Mouse (Mus musculus): ENCODE data around the gene P2ry13.
A peak's percentile ranks its signal among the peaks of the same experiment; 100 is the strongest.

P2ry13 gene

GRCm38 (mm10) chr3:59203802-59204520, 6.7 kb downstream of the P2ry13 start:
- DNase-seq (ENCODE audit: inconsistent age in 2 of 2, low spot score in 1 of 2), result no peak

- DNase-seq (ENCODE audit: inconsistent age in 2 of 2, low spot score in 1 of 2), result no peak
Measured at GRCm38 (mm10) chr3:59197329-59197948, 13.2 kb downstream of the P2ry13 start.

- no peak for DNase-seq (ENCODE audit: inconsistent age in 2 of 2, low spot score in 1 of 2)
Measured at GRCm38 (mm10) chr3:59194938-59195337, 15.7 kb downstream of the P2ry13 start, which contains the start of gene Gpr87. Gene Gpr87, minus strand, starts transcription at chr3:59195104.

- DNase-seq (ENCODE audit: inconsistent age in 2 of 2, low spot score in 1 of 2), result no peak
Measured at GRCm38 (mm10) chr3:59194099-59194498, 16.6 kb downstream of the P2ry13 start.

GRCm38 (mm10) chr3:59191674-59192073, 19.0 kb downstream of the P2ry13 start:
- DNase-seq (ENCODE audit: inconsistent age in 2 of 2, low spot score in 1 of 2), result no peak

GRCm38 (mm10) chr3:59187336-59187735, 23.3 kb downstream of the P2ry13 start:
- no peak for DNase-seq (ENCODE audit: inconsistent age in 2 of 2, low spot score in 1 of 2)

- DNase-seq (ENCODE audit: inconsistent age in 2 of 2, low spot score in 1 of 2), result no peak
Measured at GRCm38 (mm10) chr3:59185662-59186061, 25.0 kb downstream of the P2ry13 start.

- no peak for DNase-seq (ENCODE audit: inconsistent age in 2 of 2, low spot score in 1 of 2)
Measured at GRCm38 (mm10) chr3:59182129-59182528, 28.6 kb downstream of the P2ry13 start.

GRCm38 (mm10) chr3:59181134-59181533, 29.5 kb downstream of the P2ry13 start:
- DNase-seq (ENCODE audit: inconsistent age in 2 of 2, low spot score in 1 of 2), result no peak

GRCm38 (mm10) chr3:59176871-59177270, 33.8 kb downstream of the P2ry13 start:
- peak in 1 of 2 experiments; percentile 49 for DNase-seq (ENCODE audit: inconsistent age in 2 of 2, low spot score in 1 of 2)

GRCm38 (mm10) chr3:59175234-59175633, 35.4 kb downstream of the P2ry13 start:
- peak; percentile 40 to 86 for DNase-seq (ENCODE audit: inconsistent age in 2 of 2, low spot score in 1 of 2)

GRCm38 (mm10) chr3:59174426-59175154, 36.1 kb downstream of the P2ry13 start:
- DNase-seq (ENCODE audit: inconsistent age in 2 of 2, low spot score in 1 of 2), result no peak

- no peak for DNase-seq (ENCODE audit: inconsistent age in 2 of 2, low spot score in 1 of 2)
Measured at GRCm38 (mm10) chr3:59169921-59170627, 40.6 kb downstream of the P2ry13 start.

GRCm38 (mm10) chr3:59169215-59169614, 41.5 kb downstream of the P2ry13 start:
- DNase-seq (ENCODE audit: inconsistent age in 2 of 2, low spot score in 1 of 2), result peak in 1 of 2 experiments; percentile 61

GRCm38 (mm10) chr3:59168476-59168875, 42.2 kb downstream of the P2ry13 start:
- no peak for DNase-seq (ENCODE audit: inconsistent age in 2 of 2, low spot score in 1 of 2)

GRCm38 (mm10) chr3:59167417-59168054, 43.1 kb downstream of the P2ry13 start:
- DNase-seq (ENCODE audit: inconsistent age in 2 of 2, low spot score in 1 of 2), result no peak

GRCm38 (mm10) chr3:59160465-59160864, 50.2 kb downstream of the P2ry13 start:
- no peak for DNase-seq (ENCODE audit: inconsistent age in 2 of 2, low spot score in 1 of 2)
